Mouse (Mus musculus): ENCODE measurements around the gene Rnf19b. TPM values are rescaled to one million over a fixed set of nuclear protein-coding genes. Genes with fewer than 3 reads are reported as not detected.
A peak's percentile ranks its signal among the peaks of the same experiment; 100 is the strongest.

Gene Rnf19b
- polyA plus RNA-seq, 1 experiment: 28.2 TPM

DNA sequence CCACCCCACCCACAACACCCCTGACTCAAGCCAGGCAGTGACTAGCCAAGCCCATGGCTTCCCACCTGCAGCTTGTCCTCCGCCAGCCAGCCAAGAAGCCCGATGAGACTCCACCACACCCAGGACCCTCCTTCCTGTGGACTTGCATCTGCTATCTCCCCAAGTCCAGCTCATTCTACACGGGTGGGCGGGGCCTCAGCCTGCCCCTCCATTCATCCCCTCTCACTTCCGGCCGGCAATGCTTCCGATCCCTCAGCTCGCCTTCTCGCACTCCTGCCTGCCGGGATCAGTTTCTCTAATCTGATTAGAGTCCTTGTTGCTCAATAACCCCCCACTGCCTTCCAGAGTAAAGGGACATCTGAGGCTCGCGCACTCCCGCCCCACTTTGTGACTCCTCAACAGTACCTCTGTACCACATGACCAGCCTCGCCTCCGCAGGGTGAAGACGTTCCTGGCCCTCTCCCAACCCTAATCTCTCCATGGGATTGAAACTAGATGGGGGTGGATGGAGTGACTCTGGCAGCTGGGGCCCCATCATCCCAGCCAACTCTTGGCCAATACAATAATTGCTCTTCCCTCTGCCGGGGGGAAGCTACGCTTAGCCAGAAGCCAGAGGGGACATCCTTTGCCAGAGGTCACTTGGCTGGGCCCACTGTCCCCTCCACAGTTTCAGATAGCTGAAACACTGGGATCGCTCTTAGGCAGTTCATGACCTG is 67.8 kb downstream of the Rnf19b start:
- H3K4me3 ChIP-seq (ENCODE audit: insufficient read depth, low read depth, low read length): no peak overlapping the region
- H3K27ac ChIP-seq (ENCODE audit: insufficient read depth, low read depth, low read length): no peak overlapping the region
- DNase-seq: peak; percentile 32
- 30% methylated on average over 19 of the region's 19 CpGs for WGBS
- H3K27me3 ChIP-seq (replicated peaks; ENCODE audit: control insufficient read depth, insufficient read depth, low read length): no peaks in the 10 kb centered on the region; the same call in 1 of the 2 replicates
- no peaks in the 10 kb centered on the region for H3K4me1 ChIP-seq (ENCODE audit: control insufficient read depth, insufficient read depth, low read length)
- TF ChIP-seq POLR2A (IDR thresholded peaks at IDR 0.05; ENCODE audit: low read depth, low read length) (no peak), CTCF (conservative IDR thresholded peaks at IDR 0.05; ENCODE audit: insufficient read depth, insufficient read length, low read depth, low read length) (no peak)
- no peaks in the 10 kb centered on the region for H3K36me3 ChIP-seq (ENCODE audit: control insufficient read depth, insufficient read depth, low read length)

- TF ChIP-seq POLR2A (IDR thresholded peaks at IDR 0.05; ENCODE audit: low read depth, low read length): no peak
- no peak for TF ChIP-seq CTCF (conservative IDR thresholded peaks at IDR 0.05; ENCODE audit: insufficient read depth, insufficient read length, low read depth, low read length)
- no peak for DNase-seq
- H3K27me3 ChIP-seq (replicated peaks; ENCODE audit: control insufficient read depth, insufficient read depth, low read length): no peaks in the 10 kb centered on the region
- no peak overlapping the region for H3K27ac ChIP-seq (ENCODE audit: insufficient read depth, low read depth, low read length)
- 59% methylated on average over 13 of the region's 13 CpGs for WGBS
- no peaks in the 10 kb centered on the region for H3K4me1 ChIP-seq (ENCODE audit: control insufficient read depth, insufficient read depth, low read length)
- H3K36me3 ChIP-seq (ENCODE audit: control insufficient read depth, insufficient read depth, low read length): no peaks in the 10 kb centered on the region
- H3K4me3 ChIP-seq (ENCODE audit: insufficient read depth, low read depth, low read length): no peak overlapping the region
Measured at GRCm38 (mm10) chr4:129128582-129129338, 70.7 kb downstream of the Rnf19b start.

DNA sequence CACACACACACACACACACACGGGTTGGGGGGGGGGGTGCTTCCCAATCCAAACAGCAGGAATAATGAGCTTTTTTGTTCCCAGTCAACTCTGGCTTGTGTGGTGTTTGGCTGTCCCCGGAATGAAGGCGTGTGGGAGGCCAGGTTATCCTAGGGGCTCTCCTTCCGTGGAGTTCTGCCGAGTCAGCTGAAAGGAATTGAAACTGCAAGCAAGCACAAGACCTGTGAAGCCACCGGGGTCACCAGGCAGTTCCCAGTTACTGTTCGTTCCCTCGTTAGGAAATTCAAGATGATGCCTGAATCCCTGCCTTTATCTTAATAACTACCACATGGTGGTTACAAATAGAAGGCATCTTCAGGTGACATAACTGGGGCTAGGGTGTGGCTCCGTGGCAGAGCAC is 71.3 kb downstream of the Rnf19b start:
- no peak for DNase-seq
- WGBS: 20% methylated on average over 9 of the region's 9 CpGs
- H3K4me1 ChIP-seq (ENCODE audit: control insufficient read depth, insufficient read depth, low read length): no peaks in the 10 kb centered on the region
- no peak overlapping the region for H3K4me3 ChIP-seq (ENCODE audit: insufficient read depth, low read depth, low read length)
- no peaks in the 10 kb centered on the region for H3K36me3 ChIP-seq (ENCODE audit: control insufficient read depth, insufficient read depth, low read length)
- no peaks in the 10 kb centered on the region for H3K27me3 ChIP-seq (replicated peaks; ENCODE audit: control insufficient read depth, insufficient read depth, low read length)
- no peak overlapping the region for H3K27ac ChIP-seq (ENCODE audit: insufficient read depth, low read depth, low read length)
- TF ChIP-seq CTCF (conservative IDR thresholded peaks at IDR 0.05; ENCODE audit: insufficient read depth, insufficient read length, low read depth, low read length) (no peak), POLR2A (IDR thresholded peaks at IDR 0.05; ENCODE audit: low read depth, low read length) (no peak)

DNA sequence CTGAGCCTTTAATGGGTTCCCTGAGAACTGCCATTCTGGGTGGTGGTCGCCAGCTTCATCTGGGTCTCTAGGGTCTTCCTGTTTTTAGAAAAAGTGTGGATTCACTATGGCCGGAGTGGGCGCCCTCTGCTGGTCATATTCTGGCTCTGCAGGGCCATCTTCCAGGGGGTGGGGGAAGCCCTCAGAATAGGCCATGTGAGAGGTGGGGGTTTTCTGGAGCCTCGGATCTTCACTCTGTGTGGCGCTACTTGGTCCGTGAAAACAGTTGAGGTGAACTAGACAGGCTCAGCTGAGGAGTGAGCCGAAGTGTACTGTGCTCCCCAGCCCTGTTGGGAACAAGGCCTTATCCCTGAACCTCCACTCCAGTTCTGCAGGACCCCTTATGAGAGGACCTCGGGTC is 72.1 kb downstream of the Rnf19b start:
- DNase-seq: no peak
- no peak overlapping the region for H3K27ac ChIP-seq (ENCODE audit: insufficient read depth, low read depth, low read length)
- TF ChIP-seq POLR2A (IDR thresholded peaks at IDR 0.05; ENCODE audit: low read depth, low read length) (no peak), CTCF (conservative IDR thresholded peaks at IDR 0.05; ENCODE audit: insufficient read depth, insufficient read length, low read depth, low read length) (peak; percentile 65)
- no peaks in the 10 kb centered on the region for H3K4me1 ChIP-seq (ENCODE audit: control insufficient read depth, insufficient read depth, low read length)
- 7% methylated on average over 8 of the region's 8 CpGs for WGBS
- H3K36me3 ChIP-seq (ENCODE audit: control insufficient read depth, insufficient read depth, low read length): no peaks in the 10 kb centered on the region
- H3K27me3 ChIP-seq (replicated peaks; ENCODE audit: control insufficient read depth, insufficient read depth, low read length): no peaks in the 10 kb centered on the region
- H3K4me3 ChIP-seq (ENCODE audit: insufficient read depth, low read depth, low read length): no peak overlapping the region; the same call in 1 of the 2 replicates

DNA sequence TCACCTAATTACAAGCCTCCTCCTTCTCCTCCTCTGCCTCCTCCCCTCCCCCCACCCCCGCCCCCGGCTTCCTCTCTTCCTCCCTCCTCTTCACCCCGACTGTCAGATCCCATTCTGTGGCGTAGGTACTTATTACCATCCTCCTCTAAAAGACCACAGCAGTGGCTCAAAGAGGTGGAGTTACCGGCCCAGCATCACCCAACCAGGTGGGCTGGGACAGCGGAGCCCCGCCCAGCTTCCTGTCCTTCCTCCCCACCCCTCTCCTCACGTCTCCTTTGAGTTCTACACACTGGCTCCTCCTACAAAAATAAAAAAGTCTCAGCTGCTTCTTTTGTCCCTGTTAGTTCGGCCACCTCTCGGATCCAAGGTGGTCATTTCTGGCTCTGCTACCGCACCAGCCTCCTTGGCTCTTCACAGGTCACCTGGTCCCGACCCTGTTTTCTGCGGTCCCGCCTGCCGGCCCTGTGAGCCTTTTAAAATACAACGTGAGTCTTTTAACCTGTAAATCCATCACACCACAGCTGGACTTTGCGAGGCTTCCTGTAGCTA is 72.8 kb downstream of the Rnf19b start:
- no peak for TF ChIP-seq POLR2A (IDR thresholded peaks at IDR 0.05; ENCODE audit: low read depth, low read length)
- no peak for TF ChIP-seq CTCF (conservative IDR thresholded peaks at IDR 0.05; ENCODE audit: insufficient read depth, insufficient read length, low read depth, low read length)
- peak; percentile 51 for DNase-seq
- Histone ChIP-seq H3K27me3 (replicated peaks; ENCODE audit: control insufficient read depth, insufficient read depth, low read length) (no peaks in the 10 kb centered on the region), H3K4me3 (ENCODE audit: insufficient read depth, low read depth, low read length) (peak overlapping the region; percentile 23; the same call in 1 of the 2 replicates), H3K27ac (ENCODE audit: insufficient read depth, low read depth, low read length) (no peak overlapping the region), H3K4me1 (ENCODE audit: control insufficient read depth, insufficient read depth, low read length) (no peaks in the 10 kb centered on the region), H3K36me3 (ENCODE audit: control insufficient read depth, insufficient read depth, low read length) (no peaks in the 10 kb centered on the region)
- WGBS: 5% methylated on average over 17 of the region's 17 CpGs

DNA sequence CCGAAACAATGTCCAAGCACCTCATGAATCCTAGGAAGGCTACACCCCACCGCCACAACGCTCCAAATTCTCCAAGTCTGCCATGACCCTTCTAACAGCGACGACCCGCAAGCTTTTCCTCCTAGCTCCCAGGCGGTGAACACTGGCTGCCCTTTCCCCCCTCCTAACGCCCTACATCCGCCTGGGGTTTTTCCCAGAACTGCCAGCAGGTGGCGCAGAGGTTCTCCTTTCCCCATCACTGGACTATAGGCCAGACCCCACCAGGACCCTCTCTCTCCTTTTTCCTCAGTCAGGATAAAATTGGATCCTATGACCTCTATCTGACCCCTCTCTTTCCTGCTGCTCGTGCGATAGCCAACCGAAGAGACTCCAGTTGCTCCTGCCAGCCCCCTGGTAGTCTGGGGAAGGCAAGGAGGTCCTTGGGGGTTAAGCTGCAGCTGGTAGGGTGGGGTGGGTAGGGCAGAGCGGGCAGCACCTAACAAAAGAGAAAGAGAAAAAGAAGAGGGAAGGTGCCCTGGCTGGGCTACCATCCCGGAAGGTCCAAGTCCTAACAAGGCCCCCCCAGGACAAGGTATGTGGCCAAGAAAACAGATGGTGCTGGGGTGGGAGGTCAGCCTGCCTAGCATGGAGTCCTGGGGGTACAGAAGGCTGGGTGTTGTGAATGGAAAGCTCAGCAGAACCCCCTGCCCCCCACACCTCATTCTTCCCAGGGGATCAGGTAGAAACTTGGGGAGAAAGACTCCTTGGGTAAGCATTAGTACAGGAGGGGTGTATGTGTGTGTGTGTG is 76.9 kb downstream of the Rnf19b start:
- 10% methylated on average over 15 of the region's 15 CpGs for WGBS
- H3K36me3 ChIP-seq (ENCODE audit: control insufficient read depth, insufficient read depth, low read length): no peaks in the 10 kb centered on the region
- no peak overlapping the region for H3K4me3 ChIP-seq (ENCODE audit: insufficient read depth, low read depth, low read length)
- no peaks in the 10 kb centered on the region for H3K4me1 ChIP-seq (ENCODE audit: control insufficient read depth, insufficient read depth, low read length)
- no peak overlapping the region for H3K27ac ChIP-seq (ENCODE audit: insufficient read depth, low read depth, low read length)
- no peaks in the 10 kb centered on the region for H3K27me3 ChIP-seq (replicated peaks; ENCODE audit: control insufficient read depth, insufficient read depth, low read length)
- peak; percentile 71 for DNase-seq
- no peak for TF ChIP-seq POLR2A (IDR thresholded peaks at IDR 0.05; ENCODE audit: low read depth, low read length)
- peak; percentile 75 for TF ChIP-seq CTCF (conservative IDR thresholded peaks at IDR 0.05; ENCODE audit: insufficient read depth, insufficient read length, low read depth, low read length)

Other genes with a start within 250 kb of the Rnf19b start
- gene Trim62, start 174.7 kb upstream of the Rnf19b start, polyA plus RNA-seq (2012; rRNA removed): 3.3 and 3.7 TPM in 2 replicates
- gene Azin2, start 95.8 kb upstream of the Rnf19b start, polyA plus RNA-seq (2012; rRNA removed): 14.0 and 14.7 TPM in 2 replicates
- 91.4 and 110 TPM in 2 replicates for gene Ak2, start 66.3 kb upstream of the Rnf19b start, polyA plus RNA-seq (2012; rRNA removed)
- gene Tmem54, start 47.3 kb downstream of the Rnf19b start, polyA plus RNA-seq (2012; rRNA removed): 9.3 and 9.9 TPM in 2 replicates
- gene Hpca, start 63.8 kb downstream of the Rnf19b start, polyA plus RNA-seq (2012; rRNA removed): 0.41 and 0.60 TPM in 2 replicates
- 2.6 and 3.3 TPM in 2 replicates for gene Fndc5, start 78.7 kb downstream of the Rnf19b start, polyA plus RNA-seq (2012; rRNA removed)
- 12.6 and 13.6 TPM in 2 replicates for gene S100pbp, start 131.5 kb downstream of the Rnf19b start, polyA plus RNA-seq (2012; rRNA removed)
- gene Yars, start 131.5 kb downstream of the Rnf19b start, polyA plus RNA-seq (2012; rRNA removed): 16.3 and 17.4 TPM in 2 replicates
- gene C77080, start 203.1 kb downstream of the Rnf19b start, polyA plus RNA-seq (2012; rRNA removed): 39.3 and 45.5 TPM in 2 replicates
- 0.46 and 0.69 TPM in 2 replicates for gene Sync, start 229.3 kb downstream of the Rnf19b start, polyA plus RNA-seq (2012; rRNA removed)

All from kidney, adult 2 months (tissue).